Mouse (Mus musculus) 3T3-L1 (cell line): ENCODE measurements around the gene Prl3c1.
"Not testable (repeated sequence)": the region's sequence is repeated elsewhere in the genome, so short reads cannot be mapped to it uniquely, and the experiment has no call there.

Source experiments
- DNase-seq: peaks from one replicate; pipeline ENCODE4 v3.0.0-alpha.2; 2015; ENCODE audit warnings: low read depth, low spot score

Gene Prl3c1

DNA sequence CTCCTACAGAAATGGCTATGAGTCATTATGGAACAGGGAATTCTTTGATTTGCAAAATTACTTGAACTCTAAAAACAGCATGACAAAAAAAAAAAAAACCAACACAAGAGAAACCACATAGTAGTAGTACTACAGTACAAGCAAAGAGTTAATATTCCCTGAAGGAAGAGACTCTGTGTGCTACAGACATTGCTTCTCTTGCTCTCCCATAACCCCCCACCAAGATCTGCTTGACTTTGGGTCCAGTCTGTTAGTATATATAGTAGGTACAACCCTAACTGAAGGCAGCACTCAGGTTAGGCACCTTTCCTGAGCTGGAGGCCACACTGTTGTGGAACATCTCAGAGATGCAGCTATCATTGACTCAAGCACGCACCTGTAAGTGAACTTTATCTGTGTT, at the start of gene Prl3c1:
TSS of gene Prl3c1 (plus strand) at position 301 of the 400 bp plus-strand sequence.
- no peak for DNase-seq

DNA sequence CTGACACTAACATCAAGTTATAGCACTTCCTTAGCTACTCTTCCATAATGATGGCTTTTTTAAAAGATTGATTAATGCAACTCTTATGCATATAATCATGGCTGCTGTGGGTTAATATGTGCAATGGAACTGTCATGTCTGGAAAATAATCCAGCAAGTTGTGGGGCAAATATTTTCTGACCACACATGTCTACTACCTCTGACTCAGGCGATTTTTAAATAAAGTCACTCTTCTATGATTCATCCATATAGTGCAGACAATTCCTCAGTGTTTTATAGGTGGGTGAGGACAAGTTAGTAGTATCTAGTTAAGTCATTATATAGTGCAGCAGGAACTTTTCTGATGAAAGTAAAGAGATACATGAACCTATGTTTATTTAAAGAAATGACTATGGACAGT, 48.2 kb upstream of the Prl3c1 start:
- DNase-seq: peak; percentile 75

DNA sequence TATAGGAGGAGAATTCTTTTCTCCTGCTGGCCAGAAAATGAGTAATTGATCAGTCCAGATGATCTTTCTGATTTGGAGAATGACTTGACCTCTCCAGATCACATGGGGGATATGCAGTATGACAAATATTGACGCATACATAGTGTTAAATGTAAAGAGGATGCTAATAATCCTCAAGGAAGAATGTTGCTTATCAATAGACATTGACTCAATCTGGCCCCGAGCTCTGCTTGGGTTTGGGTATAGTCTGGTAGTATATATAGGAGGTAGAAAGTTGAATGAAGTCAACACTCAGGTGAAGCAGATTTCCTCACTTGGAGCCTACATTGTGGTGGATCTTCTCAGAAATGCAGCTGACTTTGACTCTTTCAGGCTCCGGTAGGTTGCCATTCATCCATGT, 40.0 kb upstream of the Prl3c1 start, which contains the start of gene Prl3d3:
TSS of gene Prl3d3 (plus strand) at position 301 of the 400 bp plus-strand sequence.
- DNase-seq: not testable (repeated sequence)

DNA sequence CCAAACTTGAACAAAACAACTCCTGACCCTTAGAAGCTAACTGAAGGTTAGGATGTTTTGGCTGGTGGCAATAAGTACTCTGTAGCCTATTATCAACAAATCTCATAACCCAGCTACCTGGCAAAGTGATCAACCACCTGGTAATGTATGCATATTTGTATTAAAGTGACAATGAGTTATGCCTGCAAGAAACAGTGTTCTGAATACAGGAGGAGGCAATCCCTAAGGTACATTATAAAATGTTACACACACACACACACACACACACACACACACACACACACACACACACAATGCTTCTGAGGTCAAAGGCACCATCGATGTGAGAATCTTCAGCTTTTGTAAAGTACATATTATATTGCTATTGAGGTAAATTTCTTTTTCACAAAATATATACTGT, 45.1 kb downstream of the Prl3c1 start, which contains the start of gene Prl3b1:
TSS of gene Prl3b1 (plus strand) at position 301 of the 400 bp plus-strand sequence.
- DNase-seq: no peak
